Mouse (Mus musculus) myocyte (in vitro differentiated cells): Measurements from ENCODE around the gene Xlr3a.

Experiments used
- CEBPB ChIP-seq: IDR thresholded peaks from 2 replicates; pipeline ENCODE4 v1.6.1; 2011; ENCODE audit warnings: mild to moderate bottlenecking, moderate library complexity; ENCODE audit not compliant: poor library complexity, insufficient read depth, severe bottlenecking
- E2F4 ChIP-seq: IDR thresholded peaks from one replicate; pipeline ENCODE4 v1.6.1; 2011; ENCODE audit warnings: mild to moderate bottlenecking, control low read depth, moderate library complexity; ENCODE audit not compliant: insufficient read depth
- MAX ChIP-seq: IDR thresholded peaks from one replicate; pipeline ENCODE4 v1.6.1; 2011; ENCODE audit warnings: low read depth, mild to moderate bottlenecking, control low read depth
- MYOD1 ChIP-seq, 3 experiments: IDR thresholded peaks; one replicate each; pipeline ENCODE4 v1.6.1; 2011; ENCODE audit warnings: control low read depth in 2 of 3, low read depth in 2 of 3, mild to moderate bottlenecking in 2 of 3, moderate library complexity in 1 of 3; ENCODE audit not compliant: insufficient read length in 2 of 3, control insufficient read depth in 1 of 3
- MYOG ChIP-seq, 3 experiments: IDR thresholded peaks; one replicate each; pipeline ENCODE4 v1.6.1; 2011; ENCODE audit warnings: control low read depth in 2 of 3, low read depth in 2 of 3, mild to moderate bottlenecking in 2 of 3; ENCODE audit not compliant: insufficient read length in 2 of 3, control insufficient read depth in 1 of 3, insufficient read depth in 1 of 3
- POLR2A ChIP-seq: IDR thresholded peaks from one replicate; pipeline ENCODE4 v1.6.1; 2011; ENCODE audit warnings: low read depth, mild to moderate bottlenecking, control low read depth, moderate library complexity; ENCODE audit not compliant: insufficient read length
- POLR2AphosphoS2 ChIP-seq: IDR thresholded peaks from one replicate; pipeline ENCODE4 v1.6.1; 2011; ENCODE audit warnings: low read depth, control low read depth; ENCODE audit not compliant: insufficient read length
- REST ChIP-seq: IDR thresholded peaks from one replicate; pipeline ENCODE4 v1.6.1; 2011; ENCODE audit warnings: mild to moderate bottlenecking, control low read depth, moderate library complexity; ENCODE audit not compliant: insufficient read depth, insufficient read length
- SRF ChIP-seq: IDR thresholded peaks from one replicate; pipeline ENCODE4 v1.6.1; 2011; ENCODE audit warnings: low read depth; ENCODE audit not compliant: control insufficient read depth, insufficient read length
- TCF12 ChIP-seq: IDR thresholded peaks from one replicate; pipeline ENCODE4 v1.6.1; 2011; ENCODE audit warnings: mild to moderate bottlenecking, control low read depth; ENCODE audit not compliant: poor library complexity, insufficient read depth, severe bottlenecking
- USF1 ChIP-seq: IDR thresholded peaks from one replicate; pipeline ENCODE4 v1.6.1; 2011; ENCODE audit warnings: low read depth, mild to moderate bottlenecking, control low read depth, moderate library complexity

DNA sequence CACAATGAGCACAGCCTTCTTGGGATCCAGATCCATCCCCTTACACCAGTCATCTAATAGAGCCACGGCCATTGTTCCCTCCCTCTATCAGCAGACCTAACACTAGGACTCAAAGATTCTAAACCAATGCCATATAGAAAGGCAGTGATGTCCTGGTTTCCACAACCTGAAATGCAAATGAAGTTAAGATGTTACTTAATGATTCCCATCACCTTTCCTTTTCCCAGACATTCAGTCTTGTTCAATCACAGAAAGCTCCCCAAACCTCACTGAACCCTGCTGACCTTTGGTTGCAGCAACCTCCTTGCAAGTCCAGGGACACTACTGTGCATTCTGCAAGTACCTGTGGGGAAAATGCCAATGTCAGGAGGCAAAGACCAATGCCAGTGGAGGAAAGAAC, 59.9 kb downstream of the Xlr3a start, which contains the start of gene Pnma5:
- TF ChIP-seq POLR2A (no peak), E2F4 (no peak), TCF12 (no peak), USF1 (no peak), POLR2AphosphoS2 (no peak), CEBPB (no peak), MAX (no peak), MYOG (IDR thresholded peaks at IDR 0.05; ENCODE audit: control insufficient read depth in 1 of 3, insufficient read depth in 1 of 3, insufficient read length in 2 of 3, low read depth in 2 of 3) (no peak), MYOD1 (IDR thresholded peaks at IDR 0.05; ENCODE audit: control insufficient read depth in 1 of 3, insufficient read length in 2 of 3, low read depth in 2 of 3) (no peak), SRF (no peak), REST (no peak)
